Mouse (Mus musculus) heart, adult 18-20 months (tissue): ENCODE results near the gene Josd1. TPM values are rescaled to one million over a fixed set of nuclear protein-coding genes. Genes with fewer than 3 reads are reported as not detected.
A peak's percentile ranks its signal among the peaks of the same experiment; 100 is the strongest.

ENCODE experiments used
- DNase-seq, 2 experiments: peaks; one replicate each; pipeline ENCODE4 v3.0.0; 2021 to 2022; ENCODE audit warnings: mixed read lengths in 1 of 2
- long read RNA-seq, 2 experiments: library from polyadenylated mRNA; stranded (forward); transcript quantifications; one replicate each; pipeline ENCODE4 v2.0.0; 2021
- total RNA-seq, 2 experiments: library from RNA; stranded (reverse); gene quantifications; 2 replicates each; pipeline ENCODE4 v1.2.3; 2021

Josd1 gene
- 10 to 100 TPM; 23.4 to 26.2 TPM for total RNA-seq
- long read RNA-seq, experiment 1, transcript Josd1-201 (4 exons, 3,440 nt) = major isoform, 8 of 16 reads
- long read RNA-seq, experiment 1, partial matches to known transcripts = 1 of 16 reads
- long read RNA-seq, experiment 1, other reads (novel, unspliced or antisense) = 7 of 16 reads
- long read RNA-seq, experiment 2, partial matches to known transcripts = 0 of 13 reads
- long read RNA-seq, experiment 2, other reads (novel, unspliced or antisense) = 9 of 13 reads

DNA sequence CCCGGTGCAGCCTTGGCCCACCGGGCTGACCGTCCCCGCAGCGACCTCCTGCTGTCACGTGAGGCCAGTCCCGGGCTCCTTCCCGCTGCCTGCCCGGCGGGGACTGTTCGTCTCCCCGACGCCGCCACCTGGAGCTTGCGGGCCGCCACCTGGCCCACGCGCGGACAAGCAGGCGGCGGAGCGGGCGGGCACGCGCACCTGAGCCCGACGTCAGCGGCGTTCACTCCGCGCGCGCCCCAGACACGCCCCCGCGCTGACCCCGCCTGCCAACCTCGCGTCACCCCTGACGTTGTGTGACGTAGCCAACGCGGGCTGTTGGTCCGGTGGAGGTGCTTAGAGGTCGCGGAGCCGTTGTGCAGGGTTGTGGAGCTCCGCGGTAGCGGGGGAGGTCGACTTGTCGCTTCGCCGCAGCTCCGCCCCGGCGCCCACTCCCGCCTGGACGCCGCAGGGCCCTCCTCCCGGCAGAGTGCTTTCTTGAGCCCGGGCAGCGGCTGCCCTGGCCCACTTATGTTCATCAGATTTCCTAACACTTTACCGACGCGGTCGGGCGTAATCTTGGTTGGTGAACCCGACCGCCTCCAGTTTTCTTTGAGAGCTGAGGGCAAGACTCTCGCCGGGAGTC is at the start of gene Josd1:
Josd1 (minus strand) TSS at position 274 of the 622 bp plus-strand sequence.
- peak; percentile 97 to 99 for DNase-seq

DNA sequence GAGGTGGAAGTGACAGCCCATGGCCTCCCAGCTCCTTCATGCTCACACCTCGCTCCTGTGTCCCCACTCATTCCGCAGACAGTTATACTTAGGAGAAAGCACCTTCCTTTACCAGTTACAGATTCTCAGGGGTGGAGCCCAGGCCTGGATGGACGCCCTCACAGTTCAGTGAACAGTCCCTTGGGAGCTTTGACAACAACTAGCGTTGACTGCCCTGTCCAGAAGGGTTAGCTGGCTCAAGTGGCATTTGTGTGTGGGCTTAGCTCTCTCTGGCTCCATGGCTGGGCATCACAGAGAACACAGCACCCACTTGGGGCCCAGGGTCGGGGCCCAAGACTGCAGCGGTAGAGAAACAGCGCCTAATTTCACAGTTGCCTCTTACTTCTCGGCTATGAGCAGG is 46.6 kb upstream of the Josd1 start:
- DNase-seq = peak; percentile 37 to 42

DNA sequence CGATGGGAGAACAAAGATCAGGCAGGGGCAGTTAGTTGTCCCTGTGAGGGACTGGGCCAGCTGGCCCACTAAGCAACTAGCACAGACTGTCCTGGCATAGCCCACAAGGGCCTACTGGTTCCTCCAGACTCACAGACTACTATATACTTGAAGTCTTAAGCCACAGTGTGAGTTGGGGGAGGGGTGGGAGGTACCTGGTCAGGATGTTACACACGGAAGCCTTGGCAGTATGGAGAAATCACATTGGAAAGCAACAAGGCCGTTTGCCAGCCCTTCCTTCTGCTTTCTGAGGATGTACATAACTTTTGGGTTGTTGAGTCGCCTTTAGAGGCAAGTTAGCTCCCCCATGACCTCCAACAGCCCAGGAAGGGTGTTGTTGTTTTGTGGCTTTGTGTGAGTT is 45.9 kb upstream of the Josd1 start:
- no peak for DNase-seq

DNA sequence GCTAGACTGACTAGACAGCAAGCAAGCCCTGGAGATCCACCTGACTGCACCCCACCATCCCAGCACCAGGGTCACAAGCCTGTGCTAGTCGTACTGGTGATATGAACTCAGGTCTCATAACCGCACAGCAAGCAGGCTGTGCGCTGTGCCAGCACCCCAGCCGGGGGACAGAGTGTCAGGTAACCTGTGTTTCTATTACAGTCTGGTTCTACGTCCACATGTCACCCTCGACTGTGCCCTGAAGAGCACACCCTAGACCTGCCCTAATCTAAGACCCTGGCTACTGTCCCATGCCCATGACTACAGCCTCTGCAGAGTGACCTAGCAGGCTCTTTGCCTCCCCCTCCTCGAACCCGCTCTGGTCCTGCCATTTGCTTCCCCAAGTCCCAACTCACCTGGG is 45.5 kb upstream of the Josd1 start:
- no peak for DNase-seq

DNA sequence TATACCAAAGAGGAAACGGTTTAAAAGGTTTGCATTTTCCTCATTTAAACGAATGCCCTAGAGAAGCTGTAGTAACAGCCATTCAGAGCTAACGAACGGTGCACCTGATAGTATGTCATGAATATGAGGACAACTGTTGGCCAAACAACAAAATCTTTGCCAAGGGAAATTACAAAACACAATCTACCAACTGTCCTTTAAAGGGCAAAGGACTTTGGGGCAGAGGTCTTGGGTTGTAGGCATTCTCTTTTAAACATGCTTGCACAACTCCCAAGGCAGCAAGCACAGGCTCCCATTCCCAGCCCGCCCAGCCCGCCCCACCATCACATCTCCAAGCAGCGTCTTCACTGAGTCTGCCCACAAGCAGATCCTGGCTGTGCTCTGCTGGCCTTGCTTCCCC is 43.8 kb upstream of the Josd1 start:
- DNase-seq = no peak

DNA sequence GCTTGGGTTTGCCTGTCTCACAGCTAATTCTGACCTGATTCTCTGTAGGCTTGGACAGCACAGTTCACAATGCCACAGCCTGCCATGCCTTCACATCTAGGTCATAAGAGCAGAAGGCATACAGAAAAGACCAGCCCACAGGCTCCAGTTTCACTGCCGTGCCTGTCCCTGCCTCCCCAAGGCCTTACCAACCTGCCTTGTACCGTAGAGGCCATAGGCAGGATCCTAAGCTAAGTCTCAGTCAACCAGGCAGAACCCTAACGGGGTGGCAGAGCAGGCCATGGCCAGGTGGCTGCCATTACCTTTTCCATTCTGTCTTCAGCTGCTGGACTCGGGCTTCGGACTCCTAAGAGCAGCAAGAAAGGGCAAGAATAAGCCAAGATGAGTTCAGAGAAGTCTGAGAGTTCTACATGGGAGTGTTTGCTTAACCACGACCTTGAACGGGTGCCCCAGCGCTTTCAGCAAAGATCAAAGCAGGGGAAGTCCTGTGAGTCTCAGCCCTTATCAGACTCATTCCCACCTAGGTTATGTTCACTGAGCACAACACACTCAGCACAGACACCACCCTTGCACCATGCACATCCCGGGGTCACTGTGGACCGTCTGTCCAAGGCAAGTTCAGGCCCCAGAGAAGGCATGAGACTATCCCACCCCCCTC is 41.1 kb upstream of the Josd1 start:
- no peak for DNase-seq

DNA sequence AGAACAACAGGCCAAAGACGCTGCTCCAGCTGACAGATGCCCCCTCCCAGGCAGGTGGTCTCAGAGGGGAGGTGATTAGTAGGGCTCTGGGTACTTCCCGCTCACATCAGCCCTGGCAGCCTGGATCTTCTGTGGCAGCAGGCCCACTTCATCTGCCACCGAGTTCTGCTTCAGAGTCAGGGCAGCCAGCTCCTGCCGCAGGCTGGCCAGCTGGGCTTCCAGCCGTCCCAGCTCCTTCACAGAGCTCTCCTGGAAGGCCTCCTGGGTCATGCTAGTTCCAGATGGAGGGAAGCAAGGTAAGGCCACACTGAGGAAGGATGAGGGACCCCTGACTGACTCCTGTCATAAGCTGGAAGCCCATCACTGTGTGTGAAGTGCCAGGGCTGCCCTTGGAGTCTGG is 40.6 kb upstream of the Josd1 start:
- no peak for DNase-seq

DNA sequence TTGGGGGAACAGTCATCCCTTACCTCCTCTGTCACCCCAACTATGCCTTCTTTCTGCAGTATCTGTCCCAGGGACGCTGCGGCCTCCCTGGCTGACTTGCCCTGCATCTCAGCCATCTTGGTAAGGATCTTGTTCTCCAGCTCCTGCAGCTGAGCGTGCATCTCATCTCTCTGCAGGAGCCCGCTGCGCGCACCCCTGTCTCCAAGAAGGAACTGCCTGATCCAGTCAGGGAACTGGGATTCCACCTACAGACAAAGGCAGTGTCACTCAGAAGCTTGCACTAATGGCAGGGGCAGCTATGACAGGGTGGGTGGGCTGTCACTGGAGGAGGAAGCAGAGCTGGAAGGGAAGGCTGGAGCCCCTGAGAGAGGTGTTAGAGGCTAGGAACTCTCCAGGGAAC is 40.1 kb upstream of the Josd1 start:
- DNase-seq = no peak

DNA sequence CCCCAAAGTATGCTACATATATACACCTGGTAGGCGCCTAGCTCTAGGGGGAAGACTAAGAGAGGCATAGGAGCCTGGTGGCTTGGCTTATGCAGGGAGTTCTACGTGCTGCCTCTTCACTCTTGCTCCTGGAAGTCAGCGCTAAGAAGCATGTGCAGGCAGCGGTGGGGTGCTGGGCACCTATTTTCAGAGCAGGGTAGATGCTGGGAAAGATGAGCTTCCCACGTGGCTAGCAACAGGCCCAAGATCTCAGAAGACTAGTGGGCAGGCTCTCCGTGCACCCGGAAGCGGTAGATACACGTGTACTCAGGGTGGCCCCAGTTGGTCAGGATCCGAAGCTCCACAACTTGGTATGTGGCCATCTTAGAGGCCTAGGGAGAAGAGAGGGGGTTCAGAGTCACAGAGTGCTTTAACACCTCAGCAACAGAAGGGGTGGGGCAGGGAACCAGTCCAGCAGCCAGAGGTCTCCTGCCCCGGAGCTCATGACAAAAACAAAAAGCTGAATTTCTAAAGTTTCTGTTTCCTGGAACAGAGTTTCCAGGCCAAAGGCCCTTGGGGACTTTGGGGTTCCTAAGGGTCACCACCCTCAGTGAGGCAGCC is 37.6 kb upstream of the Josd1 start:
- DNase-seq = no peak

DNA sequence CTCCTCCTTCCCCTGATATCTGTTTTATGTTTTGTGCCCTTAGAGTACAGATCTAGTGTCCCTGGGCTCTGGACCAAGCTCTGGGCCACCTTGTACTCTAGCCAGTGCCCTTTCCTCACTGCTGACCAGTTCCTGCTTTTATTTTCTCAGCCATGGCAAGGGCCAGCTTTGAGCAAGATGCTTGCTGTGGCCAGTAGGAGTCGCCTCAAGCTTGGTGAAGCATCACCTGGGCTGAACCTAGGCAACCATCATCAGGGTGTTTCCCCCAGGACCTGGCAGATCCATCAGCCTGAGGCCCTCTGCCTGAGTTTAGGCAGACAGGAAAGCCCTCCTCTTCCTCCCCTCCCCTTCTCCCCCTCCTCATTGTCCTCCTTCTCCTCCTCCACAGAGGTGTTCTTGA is 35.7 kb upstream of the Josd1 start:
- peak; percentile 60 to 66 for DNase-seq

DNA sequence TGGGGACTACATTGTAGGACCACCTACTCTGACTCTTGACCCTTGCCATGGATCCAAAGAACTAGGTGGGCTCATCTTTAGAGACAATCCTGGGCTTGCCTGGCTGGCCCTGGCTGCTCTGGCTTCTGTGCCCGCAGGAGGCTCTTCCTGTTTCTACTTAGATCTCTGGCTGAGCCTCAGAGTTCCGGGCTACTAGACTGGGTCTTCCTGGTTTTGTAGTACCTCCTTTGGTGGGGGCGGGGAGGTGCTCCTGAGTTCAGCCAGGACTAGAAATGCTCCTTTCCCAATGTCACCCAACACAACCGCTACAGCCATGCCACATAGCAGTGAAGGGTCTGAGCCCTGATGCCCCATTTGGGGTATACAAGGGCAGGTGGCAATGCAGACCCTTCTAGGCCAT is 33.1 kb upstream of the Josd1 start:
- no peak for DNase-seq

DNA sequence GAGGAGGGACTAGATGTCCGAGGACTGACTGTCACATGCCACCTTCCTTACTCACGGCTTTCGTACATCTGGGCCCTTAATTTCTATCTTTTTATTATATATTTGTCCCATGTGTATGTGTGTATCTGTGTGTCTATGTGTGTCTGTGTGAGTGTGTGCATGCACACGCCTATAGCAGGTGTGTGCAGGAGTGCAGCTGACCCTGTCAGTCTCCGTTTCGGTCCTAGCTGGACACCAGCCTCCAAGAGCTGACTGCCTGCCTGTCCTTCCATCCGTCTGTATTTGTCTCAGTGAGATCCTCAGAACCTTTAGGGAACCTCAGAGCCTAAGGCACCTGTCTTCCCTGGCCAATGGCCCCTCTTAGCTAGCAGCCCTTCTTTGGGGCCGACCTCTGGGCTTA is 32.5 kb upstream of the Josd1 start:
- DNase-seq = no peak

DNA sequence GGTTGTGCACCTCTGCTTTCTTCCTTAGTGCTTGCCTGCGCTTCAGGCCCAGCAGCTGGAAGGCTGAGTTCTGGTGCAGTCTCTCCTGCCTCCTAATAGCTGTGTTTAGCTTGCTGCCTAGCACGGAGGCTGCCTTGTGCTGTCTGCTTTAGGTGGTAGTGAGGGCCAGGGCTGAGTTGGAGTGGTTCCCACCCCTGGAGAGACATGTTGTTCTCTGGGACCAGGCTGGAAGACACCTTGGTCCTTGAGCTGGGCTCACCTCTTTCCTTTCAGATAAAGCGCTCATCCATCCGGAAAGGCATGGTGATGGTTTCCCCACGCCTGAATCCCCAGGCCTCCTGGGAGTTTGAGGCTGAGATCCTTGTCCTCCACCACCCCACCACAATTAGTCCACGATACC is 29.0 kb upstream of the Josd1 start:
- DNase-seq = no peak

DNA sequence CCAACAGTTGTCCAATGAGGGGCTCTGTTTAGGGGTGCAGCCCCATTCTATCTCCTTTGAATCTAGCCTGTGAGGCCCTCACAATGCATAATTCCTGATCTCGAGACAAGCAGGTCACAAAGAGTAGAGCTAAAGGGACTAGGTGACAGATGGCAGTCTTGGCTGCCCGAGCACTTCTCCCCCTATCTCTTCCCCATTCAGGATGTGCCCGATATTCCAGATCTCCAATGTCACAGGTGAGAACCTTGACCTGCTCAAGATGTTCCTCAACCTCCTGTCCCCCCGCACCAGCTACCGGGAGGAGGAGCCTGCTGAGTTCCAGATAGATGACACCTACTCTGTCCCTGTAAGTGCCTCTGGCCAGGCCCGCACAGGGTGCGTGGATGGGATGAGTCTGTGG is 27.9 kb upstream of the Josd1 start:
- no peak for DNase-seq

DNA sequence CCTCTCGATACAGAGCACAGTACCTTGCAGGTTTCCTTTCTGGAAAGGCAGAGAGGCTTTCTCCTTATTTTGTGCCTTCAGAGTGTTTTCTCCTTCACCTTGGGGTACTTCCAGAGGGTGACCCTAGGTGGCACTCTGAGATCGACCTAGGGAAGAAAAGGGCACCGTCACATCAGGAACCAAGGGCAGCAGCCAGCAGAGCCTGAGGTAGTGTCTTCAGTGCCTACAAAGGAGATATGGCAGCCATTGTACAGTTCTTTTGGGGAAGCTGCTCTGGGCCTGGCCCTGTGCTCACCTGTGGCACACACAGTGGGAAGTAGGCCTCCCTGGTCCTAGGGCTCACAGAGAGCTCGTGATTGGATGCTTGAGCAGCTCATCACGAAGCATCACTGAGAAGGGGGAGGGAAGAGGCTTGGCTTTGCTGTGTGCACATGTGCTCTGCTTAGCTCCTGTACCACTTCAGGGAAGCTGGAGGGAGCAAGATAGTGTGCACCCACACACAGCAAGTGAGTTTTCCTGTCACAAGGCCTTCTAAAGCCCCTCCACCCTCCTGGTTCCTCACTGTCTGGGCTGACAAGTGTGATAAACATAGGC is 20.6 kb upstream of the Josd1 start:
- DNase-seq = no peak

DNA sequence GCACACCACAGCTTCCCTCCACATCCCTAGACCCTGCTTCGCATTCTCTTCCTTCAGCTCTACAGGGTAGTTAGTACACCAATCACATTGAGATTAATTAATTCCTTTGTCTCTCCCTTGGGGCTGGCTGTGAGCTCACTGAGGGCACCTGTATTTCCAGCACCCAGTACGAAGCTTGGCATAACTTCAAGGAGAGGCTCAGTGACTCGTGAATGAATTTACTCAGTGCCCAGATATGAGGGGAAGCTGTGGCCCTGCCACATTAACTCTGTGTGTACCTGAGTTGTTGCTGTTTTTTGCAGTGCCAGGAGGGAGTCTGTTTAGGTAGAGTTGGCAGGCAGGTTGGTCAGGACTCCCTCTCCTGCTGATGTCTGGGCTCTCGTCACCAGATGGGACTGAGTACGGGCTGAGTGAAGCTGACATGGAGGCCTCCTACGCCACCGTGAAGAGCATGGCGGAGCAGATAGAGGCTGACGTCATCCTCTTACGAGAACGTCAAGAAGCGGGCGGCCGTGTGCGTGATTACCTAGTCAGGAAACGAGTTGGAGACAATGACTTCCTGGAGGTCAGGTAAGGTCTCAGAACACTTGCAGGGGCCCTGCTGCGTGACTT is 19.0 kb upstream of the Josd1 start:
- DNase-seq = no peak

DNA sequence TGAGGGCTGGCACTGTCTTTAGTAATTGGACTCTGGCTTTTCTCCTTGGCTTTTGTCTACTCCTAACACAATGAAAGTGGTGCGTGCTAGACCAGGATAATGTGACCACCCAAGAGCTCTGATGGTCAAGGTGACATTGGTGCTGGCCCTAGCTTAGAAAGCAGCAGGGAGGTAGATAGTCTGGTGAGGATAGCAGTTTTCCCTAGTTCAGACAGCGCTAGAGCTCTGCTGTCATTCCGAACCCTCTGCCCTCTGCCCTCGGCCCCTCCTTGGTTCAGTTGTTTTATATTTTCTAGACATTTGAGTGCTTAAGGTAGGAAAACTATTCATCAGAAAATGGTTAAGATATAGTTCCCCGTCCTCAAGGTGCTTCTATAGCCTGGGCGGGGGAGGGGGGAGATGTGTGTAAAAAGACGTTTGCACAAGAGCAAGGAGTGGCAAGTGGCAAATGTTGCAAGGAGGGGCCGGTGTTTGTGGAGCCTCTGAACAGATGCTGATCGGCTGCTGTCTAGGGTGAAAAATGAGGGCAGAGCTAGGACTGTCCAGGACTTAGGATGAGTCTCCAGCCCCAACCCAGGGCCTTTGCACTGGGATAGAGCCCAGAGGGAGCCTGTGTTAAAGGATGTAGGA is 10.0 kb upstream of the Josd1 start:
- no peak for DNase-seq

DNA sequence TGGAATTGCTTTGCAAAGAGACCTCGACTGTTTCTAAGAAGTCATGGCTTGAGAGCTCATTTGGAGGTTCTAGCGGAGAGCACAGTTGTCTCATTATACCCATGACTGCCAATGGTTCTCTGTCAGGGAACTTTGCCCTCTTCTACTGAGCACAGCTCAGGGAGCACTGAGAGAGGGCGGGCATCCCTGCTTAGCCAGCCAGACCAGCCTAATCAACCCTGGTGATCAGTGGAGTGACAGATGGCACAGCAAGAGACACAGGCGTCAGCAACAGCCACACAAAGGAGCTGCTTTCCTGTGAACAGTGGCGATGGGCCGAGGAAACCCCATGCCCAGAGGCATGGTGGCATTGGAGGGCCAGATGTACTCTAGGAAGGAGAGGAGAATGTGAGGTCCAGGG is 9.3 kb upstream of the Josd1 start:
- no peak for DNase-seq

DNA sequence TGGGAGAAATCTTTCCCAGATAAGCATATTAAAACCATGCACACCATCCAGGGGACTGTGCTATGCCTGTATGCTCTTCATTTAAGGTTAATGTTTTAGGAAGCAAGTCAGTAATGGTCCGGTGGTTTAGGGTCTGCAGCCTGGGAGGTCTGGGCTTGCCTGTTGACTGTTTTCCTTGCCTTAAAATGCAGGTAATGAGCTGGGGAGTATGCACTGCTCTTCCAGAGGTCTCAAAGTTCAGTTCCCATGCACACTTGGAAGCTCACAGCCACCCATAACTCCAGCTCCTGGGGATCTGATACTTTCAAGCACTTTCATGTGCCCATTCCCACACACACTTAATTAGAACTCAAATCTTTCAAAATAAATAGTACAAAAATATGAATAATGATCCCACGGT is 8.8 kb upstream of the Josd1 start:
- no peak for DNase-seq

DNA sequence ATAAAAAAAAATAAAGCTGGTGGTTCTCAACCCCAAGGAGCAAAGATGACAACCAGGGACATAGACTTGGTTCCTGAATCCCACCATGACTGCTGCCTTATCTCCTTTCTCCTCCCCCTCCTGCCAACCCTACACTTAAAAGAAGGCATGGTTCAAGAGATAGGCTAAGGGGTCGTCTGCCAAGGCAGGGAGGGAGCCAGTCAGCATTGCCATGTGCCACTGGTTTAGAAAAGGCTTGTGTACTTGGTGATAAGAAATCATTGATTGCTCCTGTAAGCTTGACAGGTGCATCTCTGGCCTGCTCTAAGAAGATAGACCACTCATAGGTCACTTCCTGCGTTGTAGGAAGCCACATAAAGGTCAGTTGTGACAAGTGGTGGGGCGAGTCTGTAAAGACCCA is 7.8 kb upstream of the Josd1 start:
- DNase-seq = no peak

DNA sequence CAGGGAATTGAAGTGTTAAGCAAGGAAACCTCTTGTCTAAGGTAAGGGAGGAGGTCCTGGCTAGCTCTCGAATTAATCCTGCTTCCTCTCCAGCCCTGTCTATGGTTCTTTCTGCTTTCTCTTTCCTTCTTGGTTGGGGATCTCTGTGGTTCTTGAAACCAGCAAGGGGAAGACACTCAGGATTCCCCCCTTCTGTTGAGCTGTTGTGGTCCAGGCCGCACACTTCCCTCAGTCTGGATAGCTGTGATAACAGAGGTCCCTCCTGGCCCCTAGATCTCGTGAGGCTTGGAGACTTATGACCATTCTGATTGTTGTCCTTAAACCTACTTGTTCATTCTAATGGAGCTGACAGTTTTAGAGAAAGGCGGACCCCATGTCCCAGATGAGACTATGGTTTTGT is 6.8 kb upstream of the Josd1 start:
- no peak for DNase-seq

DNA sequence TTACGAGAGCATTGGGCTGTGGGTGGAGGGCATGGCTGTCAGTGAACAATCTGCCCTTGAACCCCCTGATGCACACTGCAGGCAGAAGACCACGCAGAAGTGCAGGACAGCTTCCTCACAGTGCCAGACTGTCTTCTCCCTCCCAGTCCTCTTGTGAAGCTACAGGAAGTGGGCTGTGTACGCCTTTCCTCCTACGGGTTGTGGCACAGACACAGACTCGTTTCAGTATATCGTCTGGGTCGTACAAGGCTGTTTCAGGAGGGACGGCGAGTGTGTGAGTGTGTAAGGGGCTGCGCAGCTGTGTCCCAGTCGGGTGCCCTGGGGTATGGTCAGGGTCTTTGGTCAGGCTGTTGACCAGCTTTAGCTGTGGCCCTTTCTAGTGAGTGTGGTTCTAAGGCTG is 6.0 kb upstream of the Josd1 start:
- DNase-seq = no peak
